Mouse (Mus musculus): Measurements from ENCODE around the gene Pitpna. TPM values are rescaled to one million over a fixed set of nuclear protein-coding genes. Genes with fewer than 3 reads are reported as not detected.
A peak's percentile ranks its signal among the peaks of the same experiment; 100 is the strongest.

Gene Pitpna
- polyA plus RNA-seq, 1 experiment from 2014 or later = 25.4 TPM

- Histone ChIP-seq H3K9ac (ENCODE audit: low read depth, low read length) (no peak overlapping the region), H3K36me3 (ENCODE audit: control insufficient read depth, insufficient read depth) (no peaks in the 10 kb centered on the region; the same call in 1 of the 2 replicates), H3K4me2 (ENCODE audit: low read depth, low read length) (no peak overlapping the region), H3K27ac (ENCODE audit: low read length) (no peak overlapping the region), H3K27me3 (ENCODE audit: control insufficient read depth, insufficient read depth, low read depth, low read length) (no peaks in the 10 kb centered on the region), H3K4me1 (ENCODE audit: control insufficient read depth, low read depth, low read length) (peaks cover 22% of the 10 kb centered on the region), H3K4me3 (ENCODE audit: low read depth, low read length) (no peak overlapping the region), H3K9me3 (replicated peaks; ENCODE audit: control insufficient read depth, low read length) (no peaks in the 10 kb centered on the region)
- no peak for ATAC-seq (ENCODE audit: low read depth)
- 74% methylated on average over 12 of the region's 12 CpGs for WGBS (ENCODE audit: insufficient replicate concordance)
Observed at GRCm38 (mm10) chr11:75568962-75569361, 18.9 kb upstream of the Pitpna start.

GRCm38 (mm10) chr11:75570375-75571125 lies 17.3 kb upstream of the Pitpna start:
- Histone ChIP-seq H3K4me3 (ENCODE audit: low read depth, low read length) (no peak overlapping the region), H3K4me2 (ENCODE audit: low read depth, low read length) (no peak overlapping the region), H3K27ac (ENCODE audit: low read length) (no peak overlapping the region), H3K9me3 (replicated peaks; ENCODE audit: control insufficient read depth, low read length) (no peaks in the 10 kb centered on the region), H3K4me1 (ENCODE audit: control insufficient read depth, low read depth, low read length) (peaks cover 20% of the 10 kb centered on the region), H3K36me3 (ENCODE audit: control insufficient read depth, insufficient read depth) (no peaks in the 10 kb centered on the region; the same call in 1 of the 2 replicates), H3K27me3 (ENCODE audit: control insufficient read depth, insufficient read depth, low read depth, low read length) (no peaks in the 10 kb centered on the region), H3K9ac (ENCODE audit: low read depth, low read length) (no peak overlapping the region)
- ATAC-seq (ENCODE audit: low read depth) = no peak
- WGBS (ENCODE audit: insufficient replicate concordance) = 71% methylated on average over 17 of the region's 17 CpGs

GRCm38 (mm10) chr11:75571126-75571990 lies 16.5 kb upstream of the Pitpna start:
- Histone ChIP-seq H3K9ac (ENCODE audit: low read depth, low read length) (no peak overlapping the region), H3K9me3 (replicated peaks; ENCODE audit: control insufficient read depth, low read length) (no peaks in the 10 kb centered on the region), H3K4me1 (ENCODE audit: control insufficient read depth, low read depth, low read length) (peaks cover 17% of the 10 kb centered on the region), H3K36me3 (ENCODE audit: control insufficient read depth, insufficient read depth) (no peaks in the 10 kb centered on the region; the same call in 1 of the 2 replicates), H3K27me3 (ENCODE audit: control insufficient read depth, insufficient read depth, low read depth, low read length) (no peaks in the 10 kb centered on the region), H3K4me2 (ENCODE audit: low read depth, low read length) (no peak overlapping the region), H3K4me3 (ENCODE audit: low read depth, low read length) (no peak overlapping the region), H3K27ac (ENCODE audit: low read length) (no peak overlapping the region)
- WGBS (ENCODE audit: insufficient replicate concordance) = 31% methylated on average over 12 of the region's 14 CpGs
- ATAC-seq (ENCODE audit: low read depth) = peak; percentile 33

GRCm38 (mm10) chr11:75572301-75572791 lies 15.6 kb upstream of the Pitpna start:
- H3K4me1 ChIP-seq (ENCODE audit: control insufficient read depth, low read depth, low read length) = peaks cover 15% of the 10 kb centered on the region
- H3K4me3 ChIP-seq (ENCODE audit: low read depth, low read length) = no peak overlapping the region
- peak overlapping the region; percentile 38; the same call in 1 of the 2 replicates for H3K27ac ChIP-seq (ENCODE audit: low read length)
- no peak for ATAC-seq (ENCODE audit: low read depth)
- no peak overlapping the region; the same call in 1 of the 2 replicates for H3K9ac ChIP-seq (ENCODE audit: low read depth, low read length)
- H3K36me3 ChIP-seq (ENCODE audit: control insufficient read depth, insufficient read depth) = no peaks in the 10 kb centered on the region; the same call in 1 of the 2 replicates
- 17% methylated on average over 10 of the region's 10 CpGs for WGBS (ENCODE audit: insufficient replicate concordance)
- no peaks in the 10 kb centered on the region for H3K9me3 ChIP-seq (replicated peaks; ENCODE audit: control insufficient read depth, low read length)
- H3K4me2 ChIP-seq (ENCODE audit: low read depth, low read length) = no peak overlapping the region
- no peaks in the 10 kb centered on the region for H3K27me3 ChIP-seq (ENCODE audit: control insufficient read depth, insufficient read depth, low read depth, low read length)

- Histone ChIP-seq H3K4me1 (ENCODE audit: control insufficient read depth, low read depth, low read length) (peaks cover 9% of the 10 kb centered on the region), H3K36me3 (ENCODE audit: control insufficient read depth, insufficient read depth) (no peaks in the 10 kb centered on the region; the same call in 1 of the 2 replicates), H3K27ac (ENCODE audit: low read length) (peak overlapping the region; percentile 38; the same call in 1 of the 2 replicates), H3K9me3 (replicated peaks; ENCODE audit: control insufficient read depth, low read length) (no peaks in the 10 kb centered on the region), H3K4me3 (ENCODE audit: low read depth, low read length) (no peak overlapping the region), H3K4me2 (ENCODE audit: low read depth, low read length) (no peak overlapping the region; the same call in 1 of the 2 replicates), H3K9ac (ENCODE audit: low read depth, low read length) (no peak overlapping the region; the same call in 1 of the 2 replicates), H3K27me3 (ENCODE audit: control insufficient read depth, insufficient read depth, low read depth, low read length) (no peaks in the 10 kb centered on the region)
- ATAC-seq (ENCODE audit: low read depth) = peak; percentile 77
- WGBS (ENCODE audit: insufficient replicate concordance) = 7% methylated on average over 12 of the region's 12 CpGs
Observed at GRCm38 (mm10) chr11:75572854-75573650, 14.8 kb upstream of the Pitpna start.

- H3K4me2 ChIP-seq (ENCODE audit: low read depth, low read length) = no peak overlapping the region
- H3K27ac ChIP-seq (ENCODE audit: low read length) = no peak overlapping the region
- H3K36me3 ChIP-seq (ENCODE audit: control insufficient read depth, insufficient read depth) = no peaks in the 10 kb centered on the region
- no peak overlapping the region for H3K4me3 ChIP-seq (ENCODE audit: low read depth, low read length)
- H3K9ac ChIP-seq (ENCODE audit: low read depth, low read length) = no peak overlapping the region
- no peaks in the 10 kb centered on the region for H3K27me3 ChIP-seq (ENCODE audit: control insufficient read depth, insufficient read depth, low read depth, low read length)
- ATAC-seq (ENCODE audit: low read depth) = no peak
- no peaks in the 10 kb centered on the region for H3K9me3 ChIP-seq (replicated peaks; ENCODE audit: control insufficient read depth, low read length)
- 68% methylated on average over 5 of the region's 5 CpGs for WGBS (ENCODE audit: insufficient replicate concordance)
- peaks cover 9% of the 10 kb centered on the region for H3K4me1 ChIP-seq (ENCODE audit: control insufficient read depth, low read depth, low read length)
Observed at GRCm38 (mm10) chr11:75574378-75575123, 13.3 kb upstream of the Pitpna start.

- Histone ChIP-seq H3K9me3 (replicated peaks; ENCODE audit: control insufficient read depth, low read length) (no peaks in the 10 kb centered on the region), H3K4me3 (ENCODE audit: low read depth, low read length) (no peak overlapping the region), H3K4me1 (ENCODE audit: control insufficient read depth, low read depth, low read length) (peaks cover 9% of the 10 kb centered on the region), H3K9ac (ENCODE audit: low read depth, low read length) (no peak overlapping the region), H3K36me3 (ENCODE audit: control insufficient read depth, insufficient read depth) (no peaks in the 10 kb centered on the region), H3K27me3 (ENCODE audit: control insufficient read depth, insufficient read depth, low read depth, low read length) (no peaks in the 10 kb centered on the region), H3K4me2 (ENCODE audit: low read depth, low read length) (no peak overlapping the region), H3K27ac (ENCODE audit: low read length) (no peak overlapping the region)
- 28% methylated on average over 9 of the region's 9 CpGs for WGBS (ENCODE audit: insufficient replicate concordance)
- no peak for ATAC-seq (ENCODE audit: low read depth)
Observed at GRCm38 (mm10) chr11:75575560-75576123, 12.3 kb upstream of the Pitpna start.

GRCm38 (mm10) chr11:75578609-75579008 lies 9.3 kb upstream of the Pitpna start:
- Histone ChIP-seq H3K4me1 (ENCODE audit: control insufficient read depth, low read depth, low read length) (no peaks in the 10 kb centered on the region), H3K9me3 (replicated peaks; ENCODE audit: control insufficient read depth, low read length) (no peaks in the 10 kb centered on the region), H3K4me2 (ENCODE audit: low read depth, low read length) (no peak overlapping the region), H3K4me3 (ENCODE audit: low read depth, low read length) (no peak overlapping the region), H3K27me3 (ENCODE audit: control insufficient read depth, insufficient read depth, low read depth, low read length) (no peaks in the 10 kb centered on the region), H3K27ac (ENCODE audit: low read length) (no peak overlapping the region), H3K36me3 (ENCODE audit: control insufficient read depth, insufficient read depth) (no peaks in the 10 kb centered on the region), H3K9ac (ENCODE audit: low read depth, low read length) (no peak overlapping the region)
- WGBS (ENCODE audit: insufficient replicate concordance) = 81% methylated on average over 5 of the region's 5 CpGs
- no peak for ATAC-seq (ENCODE audit: low read depth)
